Mouse (Mus musculus) spleen, postnatal 14 days (tissue): ENCODE results near the gene Patj.
"Not testable (repeated sequence)": the region's sequence is repeated elsewhere in the genome, so short reads cannot be mapped to it uniquely, and the experiment has no call there.

Experiments used
- DNase-seq, 2 experiments: peaks; one replicate each; pipeline ENCODE4 v3.0.0; 2021 to 2022; ENCODE audit warnings: low spot score in 2 of 2

Gene Patj

GRCm38 (mm10) chr4:98569904-98570303, 174.3 kb downstream of the Patj start:
- DNase-seq, result no peak

- DNase-seq, result no peak
Measured at GRCm38 (mm10) chr4:98577275-98577674, 181.7 kb downstream of the Patj start.

- no peak for DNase-seq
Measured at GRCm38 (mm10) chr4:98577957-98578541, 182.5 kb downstream of the Patj start.

- DNase-seq, result no peak
Measured at GRCm38 (mm10) chr4:98581456-98581855, 185.9 kb downstream of the Patj start.

GRCm38 (mm10) chr4:98584023-98584422, 188.4 kb downstream of the Patj start:
- DNase-seq, result no peak

GRCm38 (mm10) chr4:98586303-98586702, 190.7 kb downstream of the Patj start:
- no peak for DNase-seq

GRCm38 (mm10) chr4:98587686-98588085, 192.1 kb downstream of the Patj start:
- DNase-seq, result no peak

GRCm38 (mm10) chr4:98593961-98594360, 198.4 kb downstream of the Patj start:
- no peak for DNase-seq

GRCm38 (mm10) chr4:98598546-98598971, 203.0 kb downstream of the Patj start:
- DNase-seq, result no peak

- DNase-seq, result no peak
Measured at GRCm38 (mm10) chr4:98599358-98599757, 203.8 kb downstream of the Patj start.

- DNase-seq, result no peak
Measured at GRCm38 (mm10) chr4:98603131-98603530, 207.5 kb downstream of the Patj start.

- no peak for DNase-seq
Measured at GRCm38 (mm10) chr4:98610501-98610900, 214.9 kb downstream of the Patj start.

GRCm38 (mm10) chr4:98614395-98614794, 218.8 kb downstream of the Patj start:
- DNase-seq, result no peak

GRCm38 (mm10) chr4:98619199-98619598, 223.6 kb downstream of the Patj start:
- no peak for DNase-seq

GRCm38 (mm10) chr4:98620986-98621784, 225.6 kb downstream of the Patj start:
- no peak for DNase-seq

GRCm38 (mm10) chr4:98622180-98622579, 226.6 kb downstream of the Patj start:
- DNase-seq, result no peak

GRCm38 (mm10) chr4:98622996-98623673, 227.6 kb downstream of the Patj start:
- DNase-seq, result no peak

GRCm38 (mm10) chr4:98628286-98628685, 232.7 kb downstream of the Patj start:
- DNase-seq, result no peak

GRCm38 (mm10) chr4:98629217-98629616, 233.6 kb downstream of the Patj start:
- DNase-seq, result not testable (repeated sequence)

- DNase-seq, result no peak
Measured at GRCm38 (mm10) chr4:98635140-98635837, 239.7 kb downstream of the Patj start.

- no peak for DNase-seq
Measured at GRCm38 (mm10) chr4:98638731-98639130, 243.1 kb downstream of the Patj start.

- DNase-seq, result no peak
Measured at GRCm38 (mm10) chr4:98653650-98654049, 258.1 kb downstream of the Patj start.
